Mouse (Mus musculus): ENCODE data around the gene Tprg. TPM values are rescaled to one million over a fixed set of nuclear protein-coding genes. Genes with fewer than 3 reads are reported as not detected.

Gene Tprg
- total and polyA plus RNA-seq, 2 experiments from 2014 or later, result 0.16 TPM; not detected in 1

DNA sequence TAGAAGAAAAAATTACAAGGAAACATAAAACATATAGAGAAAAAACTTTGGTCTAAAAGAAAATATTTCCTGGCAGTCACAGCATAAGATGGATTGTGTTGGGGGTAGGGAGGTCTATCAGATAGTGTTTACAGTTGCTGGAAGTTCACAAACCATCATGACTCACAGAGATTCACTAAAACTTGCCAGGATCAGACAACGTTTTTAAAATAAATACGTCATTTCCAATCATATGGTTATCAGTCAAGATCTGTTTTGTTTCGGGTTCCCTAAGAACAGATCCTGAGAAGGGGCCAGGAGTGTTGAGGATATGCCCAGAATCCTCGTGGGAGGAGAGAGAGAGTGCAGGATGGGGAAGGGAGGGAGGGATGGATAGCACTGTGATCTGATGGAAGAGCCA lies 18.3 kb upstream of the Tprg start:
- no peak for TF ChIP-seq CTCF (IDR thresholded peaks at IDR 0.05)
- Histone ChIP-seq H3K27ac (ENCODE audit: low read depth, low read length) (no peak overlapping the region), H3K4me2 (ENCODE audit: low read depth, low read length, poor library complexity, severe bottlenecking) (no peak overlapping the region), H3K4me3 (ENCODE audit: low read depth, low read length) (no peak overlapping the region), H3K36me3 (ENCODE audit: insufficient read depth, low read length) (no peaks in the 10 kb centered on the region), H3K9ac (replicated peaks; ENCODE audit: low read length, poor library complexity, severe bottlenecking) (no peak overlapping the region), H3K9me3 (ENCODE audit: low read length) (no peaks in the 10 kb centered on the region), H3K4me1 (ENCODE audit: insufficient read depth, low read length) (0 out of 2 replicates have a peak, but pooled peaks cover 3% of the 10 kb centered on the region), H3K27me3 (ENCODE audit: insufficient read depth, low read length) (no peaks in the 10 kb centered on the region)
- no peak for DNase-seq (ENCODE audit: low spot score)
- WGBS, result 66% methylated on average over 4 of the region's 4 CpGs
- ATAC-seq (ENCODE audit: low FRiP score), result no peak

- no peaks in the 10 kb centered on the region for H3K27me3 ChIP-seq (ENCODE audit: insufficient read depth, low read length)
- 87% methylated on average over 4 of the region's 4 CpGs for WGBS
- H3K36me3 ChIP-seq (ENCODE audit: insufficient read depth, low read length), result no peaks in the 10 kb centered on the region
- H3K4me1 ChIP-seq (ENCODE audit: insufficient read depth, low read length), result no peaks in the 10 kb centered on the region
- no peaks in the 10 kb centered on the region for H3K9me3 ChIP-seq (ENCODE audit: low read length)
- TF ChIP-seq CTCF (IDR thresholded peaks at IDR 0.05), result no peak
- H3K4me3 ChIP-seq (ENCODE audit: low read depth, low read length), result no peak overlapping the region
- DNase-seq (ENCODE audit: low spot score), result no peak
- no peak overlapping the region for H3K9ac ChIP-seq (replicated peaks; ENCODE audit: low read length, poor library complexity, severe bottlenecking)
- H3K27ac ChIP-seq (ENCODE audit: low read depth, low read length), result no peak overlapping the region
- ATAC-seq (ENCODE audit: low FRiP score), result no peak
- H3K4me2 ChIP-seq (ENCODE audit: low read depth, low read length, poor library complexity, severe bottlenecking), result no peak overlapping the region
Observed at GRCm38 (mm10) chr16:25282563-25282962, 4.1 kb upstream of the Tprg start.

GRCm38 (mm10) chr16:25293753-25294152 lies 7.1 kb downstream of the Tprg start:
- TF ChIP-seq CTCF (IDR thresholded peaks at IDR 0.05), result no peak
- Histone ChIP-seq H3K4me3 (ENCODE audit: low read depth, low read length) (no peak overlapping the region), H3K4me2 (ENCODE audit: low read depth, low read length, poor library complexity, severe bottlenecking) (no peak overlapping the region), H3K36me3 (ENCODE audit: insufficient read depth, low read length) (no peaks in the 10 kb centered on the region), H3K27me3 (ENCODE audit: insufficient read depth, low read length) (no peaks in the 10 kb centered on the region), H3K9me3 (ENCODE audit: low read length) (no peaks in the 10 kb centered on the region), H3K27ac (ENCODE audit: low read depth, low read length) (no peak overlapping the region), H3K4me1 (ENCODE audit: insufficient read depth, low read length) (no peaks in the 10 kb centered on the region), H3K9ac (replicated peaks; ENCODE audit: low read length, poor library complexity, severe bottlenecking) (no peak overlapping the region)
- DNase-seq (ENCODE audit: low spot score), result no peak
- WGBS, result 78% methylated on average over 2 of the region's 2 CpGs
- ATAC-seq (ENCODE audit: low FRiP score), result no peak

DNA sequence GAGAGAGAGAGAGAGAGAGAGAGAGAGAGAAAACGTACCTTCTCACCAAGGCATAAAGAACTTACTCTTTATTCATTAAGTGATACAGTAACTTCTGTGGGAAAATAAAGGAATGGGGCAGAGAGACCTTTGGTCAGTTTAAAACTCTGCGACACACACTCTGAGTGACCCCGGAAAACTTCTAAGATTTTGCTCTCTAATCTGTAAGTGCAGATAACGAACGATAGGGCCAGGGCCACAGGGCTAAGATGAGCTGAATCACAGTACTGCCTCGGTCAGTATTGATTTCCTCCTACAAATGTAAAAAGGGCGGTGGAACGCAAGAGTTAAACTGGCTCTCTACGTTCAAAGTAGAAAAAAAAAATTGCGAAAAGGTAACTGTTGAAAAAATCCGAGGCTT lies 8.9 kb downstream of the Tprg start:
- no peaks in the 10 kb centered on the region for H3K4me1 ChIP-seq (ENCODE audit: insufficient read depth, low read length)
- no peak for DNase-seq (ENCODE audit: low spot score)
- no peaks in the 10 kb centered on the region for H3K27me3 ChIP-seq (ENCODE audit: insufficient read depth, low read length)
- no peak overlapping the region for H3K4me2 ChIP-seq (ENCODE audit: low read depth, low read length, poor library complexity, severe bottlenecking)
- no peak for ATAC-seq (ENCODE audit: low FRiP score)
- no peak overlapping the region for H3K9ac ChIP-seq (replicated peaks; ENCODE audit: low read length, poor library complexity, severe bottlenecking)
- no peaks in the 10 kb centered on the region for H3K36me3 ChIP-seq (ENCODE audit: insufficient read depth, low read length)
- H3K4me3 ChIP-seq (ENCODE audit: low read depth, low read length), result no peak overlapping the region
- no peaks in the 10 kb centered on the region for H3K9me3 ChIP-seq (ENCODE audit: low read length)
- 94% methylated on average over 11 of the region's 11 CpGs for WGBS
- H3K27ac ChIP-seq (ENCODE audit: low read depth, low read length), result no peak overlapping the region
- no peak for TF ChIP-seq CTCF (IDR thresholded peaks at IDR 0.05)

DNA sequence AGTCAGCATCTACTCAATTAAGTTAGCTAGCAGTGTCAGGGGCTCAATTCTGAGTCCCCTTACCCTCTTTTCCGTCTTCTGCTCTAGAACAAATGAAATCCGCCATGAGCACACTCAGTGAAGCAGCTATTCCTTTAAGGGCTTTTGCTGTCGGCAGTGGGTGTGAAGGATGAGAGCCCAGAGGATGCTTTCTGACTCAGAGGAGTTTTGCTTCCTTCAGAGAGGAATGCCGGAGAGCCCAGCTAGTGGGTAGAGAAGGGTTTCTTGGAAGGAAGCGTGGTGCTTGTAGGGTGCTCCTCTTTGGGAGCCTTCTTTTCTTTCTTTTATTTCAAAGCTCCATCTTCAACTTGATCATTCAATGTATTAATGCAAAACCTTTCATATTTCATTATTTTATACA lies 10.1 kb downstream of the Tprg start:
- 89% methylated on average over 5 of the region's 5 CpGs for WGBS
- ATAC-seq (ENCODE audit: low FRiP score), result no peak
- Histone ChIP-seq H3K4me2 (ENCODE audit: low read depth, low read length, poor library complexity, severe bottlenecking) (no peak overlapping the region), H3K27ac (ENCODE audit: low read depth, low read length) (no peak overlapping the region), H3K4me1 (ENCODE audit: insufficient read depth, low read length) (no peaks in the 10 kb centered on the region), H3K36me3 (ENCODE audit: insufficient read depth, low read length) (no peaks in the 10 kb centered on the region), H3K9me3 (ENCODE audit: low read length) (no peaks in the 10 kb centered on the region), H3K4me3 (ENCODE audit: low read depth, low read length) (no peak overlapping the region), H3K9ac (replicated peaks; ENCODE audit: low read length, poor library complexity, severe bottlenecking) (no peak overlapping the region), H3K27me3 (ENCODE audit: insufficient read depth, low read length) (no peaks in the 10 kb centered on the region)
- no peak for DNase-seq (ENCODE audit: low spot score)
- TF ChIP-seq CTCF (IDR thresholded peaks at IDR 0.05), result no peak

GRCm38 (mm10) chr16:25298204-25298603 lies 11.6 kb downstream of the Tprg start:
- no peak for TF ChIP-seq CTCF (IDR thresholded peaks at IDR 0.05)
- H3K4me2 ChIP-seq (ENCODE audit: low read depth, low read length, poor library complexity, severe bottlenecking), result no peak overlapping the region
- H3K4me3 ChIP-seq (ENCODE audit: low read depth, low read length), result no peak overlapping the region
- no peak overlapping the region for H3K9ac ChIP-seq (replicated peaks; ENCODE audit: low read length, poor library complexity, severe bottlenecking)
- ATAC-seq (ENCODE audit: low FRiP score), result no peak
- H3K9me3 ChIP-seq (ENCODE audit: low read length), result no peaks in the 10 kb centered on the region
- no peaks in the 10 kb centered on the region for H3K27me3 ChIP-seq (ENCODE audit: insufficient read depth, low read length)
- no peak for DNase-seq (ENCODE audit: low spot score)
- WGBS, result 77% methylated on average over 1 of the region's 1 CpGs
- H3K36me3 ChIP-seq (ENCODE audit: insufficient read depth, low read length), result no peaks in the 10 kb centered on the region
- no peaks in the 10 kb centered on the region for H3K4me1 ChIP-seq (ENCODE audit: insufficient read depth, low read length)
- no peak overlapping the region for H3K27ac ChIP-seq (ENCODE audit: low read depth, low read length)
